Mouse (Mus musculus): ENCODE measurements around the gene Mex3a. TPM values are rescaled to one million over a fixed set of nuclear protein-coding genes. Genes with fewer than 3 reads are reported as not detected.
A peak's percentile ranks its signal among the peaks of the same experiment; 100 is the strongest.

Mex3a gene
- polyA plus RNA-seq, 1 experiment from 2014 or later, result 1.2 TPM

DNA sequence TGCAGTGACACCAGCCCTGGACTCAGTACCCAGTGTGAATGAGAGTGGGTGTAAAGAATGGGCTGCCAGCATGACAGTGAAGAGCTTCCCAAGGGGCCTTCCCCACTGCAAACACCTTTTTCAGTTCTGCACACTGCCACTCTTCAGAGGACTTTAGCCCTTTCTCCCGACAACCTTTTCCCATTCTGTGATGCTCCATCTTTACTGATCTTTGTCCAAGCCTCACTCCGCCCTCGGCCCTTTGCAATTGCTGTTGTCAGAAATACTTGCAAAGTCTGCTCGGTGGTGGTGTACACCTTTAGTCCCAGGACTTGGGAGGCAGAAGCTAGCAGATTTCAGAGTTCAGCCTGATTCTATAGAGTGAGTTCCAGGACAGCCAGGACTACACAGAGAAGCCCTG, 19.4 kb downstream of the Mex3a start:
- ATAC-seq (ENCODE audit: low read depth) (no peak), DNase-seq (no peak)
- H3K9me3 ChIP-seq (replicated peaks), result no peaks in the 10 kb centered on the region
- H3K27me3 ChIP-seq, result no peaks in the 10 kb centered on the region
- H3K9ac ChIP-seq, result peak overlapping the region; percentile 92
- H3K36me3 ChIP-seq, result peaks cover 15% of the 10 kb centered on the region
- 0 out of 2 replicates have a peak overlapping the region, but pooled peaks have one; percentile 24 for H3K27ac ChIP-seq
- WGBS (ENCODE audit: insufficient replicate concordance), result 64% methylated on average over 4 of the region's 4 CpGs
- peak overlapping the region; percentile 83 for H3K4me3 ChIP-seq (replicated peaks)
- H3K4me2 ChIP-seq, result peak overlapping the region; percentile 96
- H3K4me1 ChIP-seq (replicated peaks), result peaks cover 56% of the 10 kb centered on the region

DNA sequence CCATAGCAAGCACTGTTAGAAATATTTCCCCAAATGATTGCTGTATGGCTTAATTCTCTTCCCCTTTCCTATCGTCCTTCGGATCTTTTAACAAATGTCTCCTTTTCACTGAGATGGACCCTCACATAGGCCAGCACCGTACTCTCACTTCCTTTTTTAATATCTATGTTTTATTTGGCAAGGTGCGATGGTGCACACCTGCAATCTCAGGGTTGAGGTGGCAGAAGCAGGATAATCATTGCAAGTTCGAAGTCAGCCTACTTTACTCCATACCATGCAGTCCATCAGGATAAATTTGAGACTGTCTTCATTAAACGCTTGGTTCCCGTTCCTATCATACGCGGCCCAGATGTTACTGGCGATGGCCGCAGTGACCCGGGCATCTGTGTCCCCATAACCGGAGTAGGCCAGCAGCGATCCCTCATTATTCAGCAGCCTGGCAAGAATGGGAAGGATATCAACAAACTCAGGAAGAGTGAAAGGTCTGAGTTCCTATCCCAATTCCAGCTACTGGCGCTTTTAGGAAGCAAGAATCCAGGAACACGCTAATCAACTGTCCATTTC, 20.0 kb downstream of the Mex3a start:
- H3K36me3 ChIP-seq, result peaks cover 21% of the 10 kb centered on the region
- WGBS (ENCODE audit: insufficient replicate concordance), result 10% methylated on average over 16 of the region's 16 CpGs
- H3K9ac ChIP-seq, result peak overlapping the region; percentile 92
- H3K4me2 ChIP-seq, result peak overlapping the region; percentile 96
- H3K4me1 ChIP-seq (replicated peaks), result peaks cover 50% of the 10 kb centered on the region
- DNase-seq (no peak), ATAC-seq (ENCODE audit: low read depth) (no peak)
- peak overlapping the region; percentile 83 for H3K27ac ChIP-seq
- H3K9me3 ChIP-seq (replicated peaks), result no peaks in the 10 kb centered on the region
- no peaks in the 10 kb centered on the region for H3K27me3 ChIP-seq
- H3K4me3 ChIP-seq (replicated peaks), result peak overlapping the region; percentile 83

DNA sequence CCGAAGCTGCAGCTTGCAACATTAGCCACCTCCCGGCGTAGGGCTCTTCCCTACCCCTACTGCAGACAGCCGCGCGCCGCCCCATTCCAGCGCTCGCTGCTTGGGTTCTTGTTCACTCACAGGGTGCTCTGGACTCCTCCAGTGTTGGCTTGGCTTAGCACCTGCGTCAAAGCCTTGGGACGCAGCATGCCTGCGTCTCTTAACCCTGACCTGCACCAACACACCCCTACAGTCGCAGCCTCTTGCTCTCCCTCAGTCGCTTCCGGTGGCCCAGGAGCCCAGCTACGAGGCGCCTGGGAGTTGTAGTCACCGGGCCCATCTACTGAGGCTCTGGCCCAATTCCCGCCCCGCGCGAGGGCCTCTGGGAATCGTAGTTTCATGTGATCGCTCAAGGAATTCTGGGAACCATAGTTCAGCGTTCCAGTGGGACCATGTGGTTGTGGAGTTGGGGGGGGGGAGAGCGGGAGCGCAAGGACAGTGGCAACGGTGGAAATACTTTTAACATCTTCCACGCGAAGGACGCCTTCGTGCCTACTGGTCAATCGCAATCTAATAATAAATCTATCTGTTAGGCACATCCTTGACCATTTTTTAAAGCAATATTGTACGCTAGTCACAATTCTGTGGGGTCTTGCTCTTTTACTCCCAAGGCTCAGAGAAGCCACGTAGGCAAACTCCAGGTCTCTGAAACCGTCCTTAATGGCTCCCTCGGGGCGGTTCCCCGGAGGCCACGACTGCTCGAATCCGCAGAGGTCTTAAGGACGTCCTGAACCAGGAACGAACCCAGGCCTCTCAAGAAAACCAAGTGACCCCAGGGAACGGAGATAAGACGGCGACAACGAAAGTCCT, 20.7 kb downstream of the Mex3a start, which contains the start of gene Lamtor2:
Lamtor2 (minus strand) TSS at position 399 of the 849 bp plus-strand sequence.
- H3K4me1 ChIP-seq (replicated peaks), result peaks cover 49% of the 10 kb centered on the region
- WGBS (ENCODE audit: insufficient replicate concordance), result under 1% methylated on average over 48 of the region's 48 CpGs
- no peaks in the 10 kb centered on the region for H3K9me3 ChIP-seq (replicated peaks)
- no peaks in the 10 kb centered on the region for H3K27me3 ChIP-seq
- peak within 1 kb of the TSS; percentile 96 for H3K4me2 ChIP-seq
- peaks cover 28% of the 10 kb centered on the region for H3K36me3 ChIP-seq
- H3K4me3 ChIP-seq (replicated peaks), result peak within 1 kb of the TSS; percentile 83
- H3K9ac ChIP-seq, result peak within 1 kb of the TSS; percentile 92
- peak; percentile 95 for DNase-seq
- peak within 1 kb of the TSS; percentile 93 for H3K27ac ChIP-seq
- peak; percentile 89 for ATAC-seq (ENCODE audit: low read depth)

DNA sequence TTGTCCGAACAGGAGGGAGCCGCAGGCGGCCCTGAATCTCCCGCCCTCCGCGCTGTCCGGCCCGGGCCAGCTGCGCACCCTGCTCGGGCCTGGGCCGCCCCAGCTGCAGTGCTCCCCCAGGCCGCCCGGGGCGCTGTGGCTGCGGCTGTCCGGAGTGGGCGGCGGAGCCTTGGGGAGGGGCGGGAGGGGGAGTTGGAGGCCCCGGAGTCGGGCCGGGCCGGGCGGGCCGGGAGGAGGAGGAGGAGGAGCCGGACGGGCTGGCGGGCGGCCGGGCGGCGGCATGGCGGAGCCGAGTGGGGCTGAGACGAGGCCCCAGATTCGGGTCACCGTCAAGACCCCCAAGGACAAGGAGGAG, 21.3 kb downstream of the Mex3a start, which contains the start of gene Ubqln4:
Ubqln4 (plus strand) TSS at position 234 of the 355 bp plus-strand sequence.
- Histone ChIP-seq H3K9ac (peak within 1 kb of the TSS; percentile 92), H3K27ac (peak within 1 kb of the TSS; percentile 93), H3K4me1 (replicated peaks) (peaks cover 49% of the 10 kb centered on the region), H3K4me2 (peak within 1 kb of the TSS; percentile 96), H3K4me3 (replicated peaks) (peak within 1 kb of the TSS; percentile 83), H3K36me3 (peaks cover 34% of the 10 kb centered on the region), H3K9me3 (replicated peaks) (no peaks in the 10 kb centered on the region), H3K27me3 (no peaks in the 10 kb centered on the region)
- 0% methylated on average over 18 of the region's 37 CpGs for WGBS (ENCODE audit: insufficient replicate concordance)
- ATAC-seq (ENCODE audit: low read depth) (peak; percentile 79), DNase-seq (peak; percentile 87)

DNA sequence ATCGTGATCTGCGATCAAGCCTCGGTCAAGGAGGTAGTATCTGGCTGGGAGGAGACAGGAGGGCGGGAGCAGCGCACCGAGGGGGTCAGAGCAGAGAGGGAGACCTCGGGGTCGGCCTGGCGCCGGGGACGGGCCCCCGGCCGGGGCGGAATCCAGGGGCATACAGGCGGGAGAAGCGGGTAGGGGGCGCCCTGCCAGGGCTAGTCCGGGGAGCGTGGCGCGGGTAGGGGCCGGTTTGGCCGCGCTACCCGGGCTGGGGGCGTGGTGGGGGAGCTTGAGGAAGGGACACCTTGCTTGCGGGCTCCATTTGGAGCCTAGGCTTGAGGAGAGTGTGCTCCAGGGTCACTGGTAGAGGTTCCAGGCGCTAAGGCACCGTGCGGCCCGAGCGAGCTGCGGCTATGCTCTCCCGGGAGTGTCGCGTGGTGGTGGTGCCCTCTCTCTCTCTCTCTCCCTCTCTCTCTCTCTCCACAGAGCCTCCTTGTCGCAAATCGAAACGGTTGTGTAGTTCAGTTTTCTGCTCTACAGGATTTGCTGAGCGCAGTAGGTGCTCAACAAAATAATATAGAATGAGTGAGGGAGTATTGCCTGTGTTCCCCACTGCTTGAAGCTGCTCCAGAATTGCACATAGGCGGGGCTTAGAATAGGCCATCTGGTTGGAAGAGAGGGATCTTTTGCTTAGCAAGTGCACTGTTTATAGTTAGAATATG, 21.8 kb downstream of the Mex3a start:
- Histone ChIP-seq H3K9me3 (replicated peaks) (no peaks in the 10 kb centered on the region), H3K36me3 (peaks cover 39% of the 10 kb centered on the region), H3K9ac (peak overlapping the region; percentile 92), H3K27me3 (no peaks in the 10 kb centered on the region), H3K4me1 (replicated peaks) (peaks cover 49% of the 10 kb centered on the region), H3K4me2 (peak overlapping the region; percentile 96), H3K27ac (peak overlapping the region; percentile 93), H3K4me3 (replicated peaks) (peak overlapping the region; percentile 83)
- peak; percentile 27 for ATAC-seq (ENCODE audit: low read depth)
- under 1% methylated on average over 39 of the region's 41 CpGs for WGBS (ENCODE audit: insufficient replicate concordance)
- DNase-seq, result peak; percentile 49

DNA sequence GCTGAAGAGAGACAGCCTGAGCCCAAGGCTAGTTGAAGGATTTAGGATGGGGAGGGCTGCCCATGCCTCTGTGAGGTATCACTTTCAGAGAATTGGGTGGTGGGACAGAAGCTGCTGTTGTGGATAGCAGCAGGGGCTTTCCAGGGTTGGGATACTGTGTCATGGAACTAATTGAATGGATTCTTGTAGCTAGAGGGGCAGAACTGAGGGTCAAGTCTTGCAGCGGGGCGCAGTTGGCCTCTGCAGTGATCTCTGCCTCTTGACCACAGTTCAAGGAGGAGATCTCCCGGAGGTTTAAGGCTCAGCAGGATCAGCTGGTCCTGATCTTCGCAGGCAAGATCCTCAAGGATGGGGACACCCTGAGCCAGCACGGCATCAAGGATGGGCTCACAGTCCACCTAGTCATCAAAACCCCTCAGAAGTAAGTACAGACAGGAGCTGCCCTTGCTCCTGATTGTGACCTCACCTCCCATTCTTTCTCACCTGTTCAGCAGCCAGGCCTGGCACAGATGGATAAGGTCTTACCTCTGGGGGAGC, 22.9 kb downstream of the Mex3a start:
- 91% methylated on average over 5 of the region's 5 CpGs for WGBS (ENCODE audit: insufficient replicate concordance)
- ATAC-seq (ENCODE audit: low read depth) (no peak), DNase-seq (no peak)
- Histone ChIP-seq H3K9ac (peak overlapping the region; percentile 20), H3K27ac (peak overlapping the region; percentile 16), H3K4me3 (replicated peaks) (peak overlapping the region; percentile 83; the same call in 1 of the 2 replicates), H3K4me1 (replicated peaks) (peaks cover 45% of the 10 kb centered on the region), H3K4me2 (peak overlapping the region; percentile 96), H3K36me3 (peaks cover 50% of the 10 kb centered on the region), H3K27me3 (no peaks in the 10 kb centered on the region), H3K9me3 (replicated peaks) (no peaks in the 10 kb centered on the region)

DNA sequence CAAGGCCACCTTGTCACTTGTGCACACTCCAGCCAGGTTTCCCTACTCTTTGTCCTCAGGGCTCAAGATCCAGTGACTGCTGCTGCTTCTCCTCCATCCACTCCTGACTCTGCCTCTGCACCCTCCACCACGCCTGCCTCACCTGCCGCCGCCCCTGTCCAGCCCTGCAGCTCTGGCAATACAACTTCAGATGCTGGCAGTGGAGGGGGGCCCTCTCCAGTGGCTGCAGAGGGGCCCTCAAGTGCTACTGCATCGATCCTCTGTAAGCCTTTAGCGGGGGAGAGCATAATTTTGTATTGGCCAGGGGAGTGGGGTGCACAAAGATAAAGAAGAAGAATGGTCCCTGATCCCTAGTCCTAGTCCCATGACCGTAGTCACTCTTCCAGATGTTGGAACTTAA, 23.5 kb downstream of the Mex3a start:
- H3K27me3 ChIP-seq, result no peaks in the 10 kb centered on the region
- no peak overlapping the region for H3K4me3 ChIP-seq (replicated peaks)
- H3K9me3 ChIP-seq (replicated peaks), result no peaks in the 10 kb centered on the region
- DNase-seq (no peak), ATAC-seq (ENCODE audit: low read depth) (no peak)
- peaks cover 56% of the 10 kb centered on the region for H3K36me3 ChIP-seq
- H3K4me1 ChIP-seq (replicated peaks), result peaks cover 39% of the 10 kb centered on the region
- H3K27ac ChIP-seq, result peak overlapping the region; percentile 16; the same call in 1 of the 2 replicates
- 85% methylated on average over 6 of the region's 6 CpGs for WGBS (ENCODE audit: insufficient replicate concordance)
- H3K9ac ChIP-seq, result peak overlapping the region; percentile 20; the same call in 1 of the 2 replicates
- H3K4me2 ChIP-seq, result no peak overlapping the region

DNA sequence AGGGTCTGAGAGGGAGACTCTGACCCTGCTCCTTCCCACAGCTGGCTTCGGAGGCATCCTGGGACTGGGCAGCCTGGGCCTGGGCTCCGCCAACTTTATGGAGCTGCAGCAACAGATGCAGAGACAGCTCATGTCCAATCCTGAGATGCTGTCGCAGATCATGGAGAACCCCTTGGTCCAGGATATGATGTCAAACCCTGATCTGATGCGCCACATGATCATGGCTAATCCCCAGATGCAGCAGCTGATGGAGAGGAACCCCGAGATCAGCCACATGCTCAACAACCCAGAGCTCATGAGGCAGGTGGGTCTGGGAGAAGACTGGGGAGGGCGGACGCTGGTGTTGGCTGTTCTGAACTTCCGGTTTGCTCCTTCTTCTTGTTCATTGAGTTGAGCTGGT, 24.4 kb downstream of the Mex3a start:
- H3K4me3 ChIP-seq (replicated peaks), result no peak overlapping the region
- H3K4me1 ChIP-seq (replicated peaks), result peaks cover 30% of the 10 kb centered on the region
- WGBS (ENCODE audit: insufficient replicate concordance), result 86% methylated on average over 8 of the region's 8 CpGs
- no peak for ATAC-seq (ENCODE audit: low read depth)
- no peaks in the 10 kb centered on the region for H3K27me3 ChIP-seq
- H3K9me3 ChIP-seq (replicated peaks), result no peaks in the 10 kb centered on the region
- no peak overlapping the region for H3K4me2 ChIP-seq
- DNase-seq, result no peak
- H3K36me3 ChIP-seq, result peaks cover 65% of the 10 kb centered on the region
- H3K9ac ChIP-seq, result no peak overlapping the region
- no peak overlapping the region for H3K27ac ChIP-seq

DNA sequence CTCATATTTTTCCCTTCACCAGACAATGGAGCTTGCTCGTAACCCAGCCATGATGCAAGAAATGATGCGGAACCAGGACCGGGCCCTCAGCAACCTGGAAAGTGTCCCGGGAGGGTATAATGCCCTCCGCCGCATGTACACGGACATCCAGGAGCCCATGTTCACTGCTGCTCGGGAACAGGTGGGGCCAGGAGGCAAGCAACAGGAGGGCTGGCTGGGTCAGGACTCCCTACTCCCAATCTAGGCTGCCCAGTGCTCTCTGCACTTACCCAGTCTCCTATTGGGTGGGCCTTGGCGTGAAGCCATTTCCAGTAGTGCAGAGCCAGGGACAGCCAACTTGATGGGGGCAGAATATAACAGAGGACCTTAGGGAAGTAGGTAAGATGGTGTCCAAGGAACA, 27.4 kb downstream of the Mex3a start:
- ATAC-seq (ENCODE audit: low read depth) (no peak), DNase-seq (no peak)
- H3K27me3 ChIP-seq, result no peaks in the 10 kb centered on the region
- H3K9me3 ChIP-seq (replicated peaks), result no peaks in the 10 kb centered on the region
- no peak overlapping the region for H3K27ac ChIP-seq
- H3K36me3 ChIP-seq, result peaks cover 94% of the 10 kb centered on the region
- no peak overlapping the region for H3K4me3 ChIP-seq (replicated peaks)
- WGBS (ENCODE audit: insufficient replicate concordance), result 90% methylated on average over 9 of the region's 9 CpGs
- H3K4me2 ChIP-seq, result no peak overlapping the region
- peaks cover 13% of the 10 kb centered on the region for H3K4me1 ChIP-seq (replicated peaks)
- H3K9ac ChIP-seq, result no peak overlapping the region

DNA sequence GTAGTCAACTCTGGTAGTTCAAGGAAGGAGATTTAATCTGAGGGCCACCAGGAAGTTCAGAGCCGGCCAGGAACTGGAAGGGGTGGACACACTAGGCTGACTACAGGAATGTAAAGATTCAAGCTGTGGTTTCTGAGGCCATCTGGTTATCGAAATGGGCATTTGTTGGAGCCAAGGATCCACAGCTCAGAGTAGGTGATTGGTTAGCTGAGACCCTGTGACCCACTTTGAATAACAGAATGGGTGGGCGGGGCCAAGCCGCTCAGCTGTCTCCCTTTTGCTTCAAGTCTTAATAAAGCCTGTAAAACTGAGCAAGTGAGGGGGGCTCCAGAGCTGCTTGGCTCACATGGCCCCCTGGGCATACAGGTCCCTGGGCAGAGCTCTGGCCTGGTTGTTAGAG, 29.8 kb downstream of the Mex3a start:
- Histone ChIP-seq H3K4me3 (replicated peaks) (no peak overlapping the region), H3K4me1 (replicated peaks) (peaks cover 8% of the 10 kb centered on the region), H3K36me3 (peaks cover 99% of the 10 kb centered on the region), H3K9ac (no peak overlapping the region), H3K4me2 (no peak overlapping the region), H3K27ac (no peak overlapping the region), H3K27me3 (no peaks in the 10 kb centered on the region), H3K9me3 (replicated peaks) (no peaks in the 10 kb centered on the region)
- WGBS (ENCODE audit: insufficient replicate concordance), result 63% methylated on average over 4 of the region's 4 CpGs
- ATAC-seq (ENCODE audit: low read depth) (0 out of 2 replicates have a peak, but pooled peaks have one; percentile 9), DNase-seq (no peak)

DNA sequence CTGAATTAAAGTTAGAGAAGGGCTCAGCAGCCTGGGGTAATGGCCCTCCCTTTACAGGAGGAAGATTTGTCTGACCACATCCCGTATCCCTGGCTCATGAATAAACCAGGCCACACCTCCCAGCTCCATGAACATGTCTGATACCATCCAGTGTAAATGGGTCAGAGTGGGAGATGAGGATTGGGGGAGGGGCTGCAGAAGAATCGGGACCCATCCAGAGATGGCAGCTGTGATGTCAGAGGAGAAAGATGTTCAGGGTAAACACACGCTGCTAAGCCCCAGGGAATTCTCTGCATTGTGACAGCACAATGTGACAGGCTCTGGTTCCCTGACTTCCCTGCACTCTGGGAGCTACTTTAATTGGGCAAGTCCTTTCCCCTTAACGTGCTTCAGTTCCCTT, 31.2 kb downstream of the Mex3a start:
- Histone ChIP-seq H3K4me2 (no peak overlapping the region), H3K9me3 (replicated peaks) (no peaks in the 10 kb centered on the region), H3K27me3 (no peaks in the 10 kb centered on the region), H3K4me1 (replicated peaks) (peaks cover 19% of the 10 kb centered on the region), H3K27ac (no peak overlapping the region), H3K36me3 (peaks cover 99% of the 10 kb centered on the region), H3K9ac (no peak overlapping the region), H3K4me3 (replicated peaks) (no peak overlapping the region)
- ATAC-seq (ENCODE audit: low read depth), result no peak
- WGBS (ENCODE audit: insufficient replicate concordance), result 82% methylated on average over 4 of the region's 4 CpGs
- no peak for DNase-seq
